Mouse (Mus musculus): Measurements from ENCODE around the gene Stat5b. TPM values are rescaled to one million over a fixed set of nuclear protein-coding genes. Genes with fewer than 3 reads are reported as not detected.

Gene Stat5b
- polyA plus RNA-seq, 1 experiment from 2014 or later = 31.4 TPM

GRCm38 (mm10) chr11:100819626-100820025 lies 30.9 kb downstream of the Stat5b start:
- H3K9me3 ChIP-seq (ENCODE audit: control insufficient read depth, low read length) = no peaks in the 10 kb centered on the region
- H3K27ac ChIP-seq (replicated peaks in 1 of 2; ENCODE audit: control insufficient read depth in 1 of 2, insufficient read depth in 1 of 2, low read depth in 2 of 2, low read length in 2 of 2) = no peak overlapping the region
- H3K27me3 ChIP-seq (ENCODE audit: control insufficient read depth, insufficient read depth, low read length) = no peaks in the 10 kb centered on the region
- no peak overlapping the region for H3K4me2 ChIP-seq (ENCODE audit: low read length)
- 48% methylated on average over 16 of the region's 16 CpGs for WGBS
- H3K4me1 ChIP-seq (ENCODE audit: control insufficient read depth in 2 of 2, insufficient read depth in 2 of 2, low read length in 2 of 2) = peaks cover 31 to 74% of the 10 kb centered on the region in 2 experiments
- no peak overlapping the region for H3K9ac ChIP-seq (ENCODE audit: low read length)
- H3K36me3 ChIP-seq (ENCODE audit: control insufficient read depth, insufficient read depth, low read length) = no peaks in the 10 kb centered on the region
- ATAC-seq (ENCODE audit: insufficient number of reproducible peaks, insufficient read depth, low FRiP score, low read depth) = no peak
- no peak overlapping the region for H3K4me3 ChIP-seq (ENCODE audit: control insufficient read depth in 1 of 2, insufficient read depth in 1 of 2, low read depth in 1 of 2, low read length in 2 of 2)

GRCm38 (mm10) chr11:100819048-100819447 lies 31.5 kb downstream of the Stat5b start:
- H3K4me1 ChIP-seq (ENCODE audit: control insufficient read depth in 2 of 2, insufficient read depth in 2 of 2, low read length in 2 of 2) = peaks cover 26 to 74% of the 10 kb centered on the region in 2 experiments
- WGBS = 72% methylated on average over 8 of the region's 8 CpGs
- no peak overlapping the region for H3K4me3 ChIP-seq (ENCODE audit: control insufficient read depth in 1 of 2, insufficient read depth in 1 of 2, low read depth in 1 of 2, low read length in 2 of 2)
- H3K36me3 ChIP-seq (ENCODE audit: control insufficient read depth, insufficient read depth, low read length) = no peaks in the 10 kb centered on the region
- no peak overlapping the region for H3K9ac ChIP-seq (ENCODE audit: low read length)
- ATAC-seq (ENCODE audit: insufficient number of reproducible peaks, insufficient read depth, low FRiP score, low read depth) = no peak
- no peaks in the 10 kb centered on the region for H3K27me3 ChIP-seq (ENCODE audit: control insufficient read depth, insufficient read depth, low read length)
- no peak overlapping the region for H3K27ac ChIP-seq (replicated peaks in 1 of 2; ENCODE audit: control insufficient read depth in 1 of 2, insufficient read depth in 1 of 2, low read depth in 2 of 2, low read length in 2 of 2)
- H3K4me2 ChIP-seq (ENCODE audit: low read length) = no peak overlapping the region
- H3K9me3 ChIP-seq (ENCODE audit: control insufficient read depth, low read length) = no peaks in the 10 kb centered on the region

GRCm38 (mm10) chr11:100818359-100819012 lies 32.0 kb downstream of the Stat5b start:
- Histone ChIP-seq H3K4me2 (ENCODE audit: low read length) (no peak overlapping the region), H3K27ac (replicated peaks in 1 of 2; ENCODE audit: control insufficient read depth in 1 of 2, insufficient read depth in 1 of 2, low read depth in 2 of 2, low read length in 2 of 2) (no peak overlapping the region), H3K4me3 (ENCODE audit: control insufficient read depth in 1 of 2, insufficient read depth in 1 of 2, low read depth in 1 of 2, low read length in 2 of 2) (no peak overlapping the region), H3K36me3 (ENCODE audit: control insufficient read depth, insufficient read depth, low read length) (no peaks in the 10 kb centered on the region), H3K27me3 (ENCODE audit: control insufficient read depth, insufficient read depth, low read length) (no peaks in the 10 kb centered on the region), H3K9me3 (ENCODE audit: control insufficient read depth, low read length) (no peaks in the 10 kb centered on the region), H3K9ac (ENCODE audit: low read length) (no peak overlapping the region), H3K4me1 (ENCODE audit: control insufficient read depth in 2 of 2, insufficient read depth in 2 of 2, low read length in 2 of 2) (peaks cover 24 to 71% of the 10 kb centered on the region in 2 experiments)
- no peak for ATAC-seq (ENCODE audit: insufficient number of reproducible peaks, insufficient read depth, low FRiP score, low read depth)
- 91% methylated on average over 15 of the region's 15 CpGs for WGBS

- no peak overlapping the region for H3K4me3 ChIP-seq (ENCODE audit: control insufficient read depth in 1 of 2, insufficient read depth in 1 of 2, low read depth in 1 of 2, low read length in 2 of 2)
- no peak overlapping the region for H3K27ac ChIP-seq (replicated peaks in 1 of 2; ENCODE audit: control insufficient read depth in 1 of 2, insufficient read depth in 1 of 2, low read depth in 2 of 2, low read length in 2 of 2)
- 88% methylated on average over 9 of the region's 9 CpGs for WGBS
- H3K27me3 ChIP-seq (ENCODE audit: control insufficient read depth, insufficient read depth, low read length) = no peaks in the 10 kb centered on the region
- H3K9me3 ChIP-seq (ENCODE audit: control insufficient read depth, low read length) = no peaks in the 10 kb centered on the region
- H3K4me2 ChIP-seq (ENCODE audit: low read length) = no peak overlapping the region
- peaks cover 21 to 59% of the 10 kb centered on the region in 2 experiments for H3K4me1 ChIP-seq (ENCODE audit: control insufficient read depth in 2 of 2, insufficient read depth in 2 of 2, low read length in 2 of 2)
- H3K36me3 ChIP-seq (ENCODE audit: control insufficient read depth, insufficient read depth, low read length) = no peaks in the 10 kb centered on the region
- H3K9ac ChIP-seq (ENCODE audit: low read length) = no peak overlapping the region
- no peak for ATAC-seq (ENCODE audit: insufficient number of reproducible peaks, insufficient read depth, low FRiP score, low read depth)
Measured at GRCm38 (mm10) chr11:100817311-100817710, 33.2 kb downstream of the Stat5b start.

GRCm38 (mm10) chr11:100816801-100817200 lies 33.7 kb downstream of the Stat5b start:
- 35% methylated on average over 4 of the region's 4 CpGs for WGBS
- H3K4me1 ChIP-seq (ENCODE audit: control insufficient read depth in 2 of 2, insufficient read depth in 2 of 2, low read length in 2 of 2) = peaks cover 18 to 56% of the 10 kb centered on the region in 2 experiments

GRCm38 (mm10) chr11:100816342-100816741 lies 34.2 kb downstream of the Stat5b start:
- ATAC-seq (ENCODE audit: insufficient number of reproducible peaks, insufficient read depth, low FRiP score, low read depth) = no peak

More at GRCm38 (mm10) chr11:100816801-100817200, 33.7 kb downstream of the Stat5b start:
- no peak for ATAC-seq (ENCODE audit: insufficient number of reproducible peaks, insufficient read depth, low FRiP score, low read depth)
- H3K9me3 ChIP-seq (ENCODE audit: control insufficient read depth, low read length) = no peaks in the 10 kb centered on the region
- H3K36me3 ChIP-seq (ENCODE audit: control insufficient read depth, insufficient read depth, low read length) = no peaks in the 10 kb centered on the region
- H3K27ac ChIP-seq (replicated peaks in 1 of 2; ENCODE audit: control insufficient read depth in 1 of 2, insufficient read depth in 1 of 2, low read depth in 2 of 2, low read length in 2 of 2) = no peak overlapping the region
- H3K4me3 ChIP-seq (ENCODE audit: control insufficient read depth in 1 of 2, insufficient read depth in 1 of 2, low read depth in 1 of 2, low read length in 2 of 2) = no peak overlapping the region
- H3K9ac ChIP-seq (ENCODE audit: low read length) = no peak overlapping the region
- H3K4me2 ChIP-seq (ENCODE audit: low read length) = no peak overlapping the region
- no peaks in the 10 kb centered on the region for H3K27me3 ChIP-seq (ENCODE audit: control insufficient read depth, insufficient read depth, low read length)

GRCm38 (mm10) chr11:100814498-100814897 lies 36.0 kb downstream of the Stat5b start:
- peaks cover 15 to 48% of the 10 kb centered on the region in 2 experiments for H3K4me1 ChIP-seq (ENCODE audit: control insufficient read depth in 2 of 2, insufficient read depth in 2 of 2, low read length in 2 of 2)
- peak overlapping the region; percentile 64 to 84 for H3K27ac ChIP-seq (replicated peaks in 1 of 2; ENCODE audit: control insufficient read depth in 1 of 2, insufficient read depth in 1 of 2, low read depth in 2 of 2, low read length in 2 of 2)
- H3K36me3 ChIP-seq (ENCODE audit: control insufficient read depth, insufficient read depth, low read length) = no peaks in the 10 kb centered on the region
- peak overlapping the region; percentile 61 for H3K4me2 ChIP-seq (ENCODE audit: low read length)
- peaks cover 3% of the 10 kb centered on the region; the same call in 1 of the 2 replicates for H3K9me3 ChIP-seq (ENCODE audit: control insufficient read depth, low read length)
- no peaks in the 10 kb centered on the region for H3K27me3 ChIP-seq (ENCODE audit: control insufficient read depth, insufficient read depth, low read length)
- peak; percentile 72 for ATAC-seq (ENCODE audit: insufficient number of reproducible peaks, insufficient read depth, low FRiP score, low read depth)
- 18% methylated on average over 13 of the region's 13 CpGs for WGBS
- peak overlapping the region; percentile 65 for H3K9ac ChIP-seq (ENCODE audit: low read length)
- peak overlapping the region; percentile 8 to 12; a peak in 3 of 4 replicates for H3K4me3 ChIP-seq (ENCODE audit: control insufficient read depth in 1 of 2, insufficient read depth in 1 of 2, low read depth in 1 of 2, low read length in 2 of 2)

More at GRCm38 (mm10) chr11:100816342-100816741, 34.2 kb downstream of the Stat5b start:
- WGBS = 69% methylated on average over 3 of the region's 3 CpGs
- Histone ChIP-seq H3K27ac (replicated peaks in 1 of 2; ENCODE audit: control insufficient read depth in 1 of 2, insufficient read depth in 1 of 2, low read depth in 2 of 2, low read length in 2 of 2) (0 out of 4 replicates have a peak overlapping the region, but pooled peaks of 1 of the 2 experiments have one; percentile 8), H3K27me3 (ENCODE audit: control insufficient read depth, insufficient read depth, low read length) (no peaks in the 10 kb centered on the region), H3K4me1 (ENCODE audit: control insufficient read depth in 2 of 2, insufficient read depth in 2 of 2, low read length in 2 of 2) (peaks cover 13 to 52% of the 10 kb centered on the region in 2 experiments), H3K4me2 (ENCODE audit: low read length) (no peak overlapping the region), H3K9ac (ENCODE audit: low read length) (no peak overlapping the region), H3K4me3 (ENCODE audit: control insufficient read depth in 1 of 2, insufficient read depth in 1 of 2, low read depth in 1 of 2, low read length in 2 of 2) (no peak overlapping the region), H3K36me3 (ENCODE audit: control insufficient read depth, insufficient read depth, low read length) (no peaks in the 10 kb centered on the region), H3K9me3 (ENCODE audit: control insufficient read depth, low read length) (peaks cover under 1% of the 10 kb centered on the region; the same call in 1 of the 2 replicates)

All from heart, embryonic 14.5 days (tissue).